Mouse (Mus musculus) adrenal gland, adult 8-10 months (tissue): ENCODE results near the gene Plekhg6. TPM values are rescaled to one million over a fixed set of nuclear protein-coding genes. Genes with fewer than 3 reads are reported as not detected.
A peak's percentile ranks its signal among the peaks of the same experiment; 100 is the strongest.

ENCODE experiments used
- DNase-seq: peaks from one replicate; pipeline ENCODE4 v3.0.0; 2022
- total RNA-seq, 4 experiments: library from RNA; stranded (reverse); gene quantifications; 2 replicates each; pipeline ENCODE4 v1.2.4; 2022

The Plekhg6 gene
- under 1 TPM in 2 of 4 experiments, not detected in 2; 0.09 to 0.19 TPM for total RNA-seq

- DNase-seq: no peak
Observed at GRCm38 (mm10) chr6:125380372-125381360, at the start of gene Plekhg6. Plekhg6 (minus strand) TSS chr6:125380793.

- DNase-seq: no peak
Observed at GRCm38 (mm10) chr6:125429741-125430140, 49.1 kb upstream of the Plekhg6 start.

- DNase-seq: peak; percentile 83
Observed at GRCm38 (mm10) chr6:125426383-125427360, 46.1 kb upstream of the Plekhg6 start.

GRCm38 (mm10) chr6:125425205-125426090, 44.9 kb upstream of the Plekhg6 start:
- no peak for DNase-seq

- DNase-seq: peak; percentile 59
Observed at GRCm38 (mm10) chr6:125424156-125424555, 43.6 kb upstream of the Plekhg6 start.

- no peak for DNase-seq
Observed at GRCm38 (mm10) chr6:125423507-125423906, 42.9 kb upstream of the Plekhg6 start.

- no peak for DNase-seq
Observed at GRCm38 (mm10) chr6:125423099-125423498, 42.5 kb upstream of the Plekhg6 start.

- DNase-seq: peak; percentile 60
Observed at GRCm38 (mm10) chr6:125422051-125422822, 41.6 kb upstream of the Plekhg6 start.

GRCm38 (mm10) chr6:125420458-125421063, 40.0 kb upstream of the Plekhg6 start:
- DNase-seq: no peak

GRCm38 (mm10) chr6:125418744-125419143, 38.2 kb upstream of the Plekhg6 start:
- DNase-seq: peak; percentile 71

GRCm38 (mm10) chr6:125413326-125413725, 32.7 kb upstream of the Plekhg6 start:
- no peak for DNase-seq

- no peak for DNase-seq
Observed at GRCm38 (mm10) chr6:125411661-125412060, 31.1 kb upstream of the Plekhg6 start.

GRCm38 (mm10) chr6:125410995-125411547, 30.5 kb upstream of the Plekhg6 start:
- no peak for DNase-seq

- no peak for DNase-seq
Observed at GRCm38 (mm10) chr6:125410551-125410950, 30.0 kb upstream of the Plekhg6 start.

- DNase-seq: no peak
Observed at GRCm38 (mm10) chr6:125407657-125408056, 27.1 kb upstream of the Plekhg6 start.

GRCm38 (mm10) chr6:125407224-125407623, 26.6 kb upstream of the Plekhg6 start:
- DNase-seq: no peak

- DNase-seq: no peak
Observed at GRCm38 (mm10) chr6:125405461-125406382, 25.1 kb upstream of the Plekhg6 start.

- DNase-seq: no peak
Observed at GRCm38 (mm10) chr6:125389853-125390252, 9.3 kb upstream of the Plekhg6 start.

GRCm38 (mm10) chr6:125386080-125386479, 5.5 kb upstream of the Plekhg6 start:
- DNase-seq: no peak
